Mouse (Mus musculus): ENCODE results near the gene Syt10. TPM values are rescaled to one million over a fixed set of nuclear protein-coding genes. Genes with fewer than 3 reads are reported as not detected.

The Syt10 gene
- total and polyA plus RNA-seq, 2 experiments: not detected

- no peak for DNase-seq (ENCODE audit: extremely low read depth, low read depth, low spot score)
Observed at GRCm38 (mm10) chr15:89733611-89734010, 108.0 kb downstream of the Syt10 start.

More at GRCm38 (mm10) chr15:89733611-89734010, 108.0 kb downstream of the Syt10 start:
- H3K4me1 ChIP-seq (ENCODE audit: control insufficient read depth, insufficient read depth, low read length): no peaks in the 10 kb centered on the region
- 79% methylated on average over 3 of the region's 3 CpGs for WGBS
- no peak overlapping the region for H3K27ac ChIP-seq (replicated peaks; ENCODE audit: insufficient read depth, low read depth, low read length)
- TF ChIP-seq POLR2A (IDR thresholded peaks at IDR 0.05; ENCODE audit: extremely low read depth, insufficient read depth, low read length): no peak
- no peak for TF ChIP-seq CTCF (IDR thresholded peaks at IDR 0.05; ENCODE audit: low read depth, low read length)
- H3K79me2 ChIP-seq (ENCODE audit: control insufficient read depth, insufficient read depth, low read length): no peaks in the 10 kb centered on the region
- no peaks in the 10 kb centered on the region for H3K36me3 ChIP-seq (ENCODE audit: control insufficient read depth, insufficient read depth, low read length)
- H3K4me3 ChIP-seq (ENCODE audit: insufficient read depth, low read depth, low read length): no peak overlapping the region
- no peak overlapping the region for H3K9ac ChIP-seq (ENCODE audit: low read depth, low read length)
- no peaks in the 10 kb centered on the region for H3K27me3 ChIP-seq (ENCODE audit: control insufficient read depth, insufficient read depth, low read length)

Other genes with a start within 250 kb of the Syt10 start
- 1.4 and 1.7 TPM in 2 replicates for gene Rabl2, start 249.9 kb downstream of the Syt10 start, total RNA-seq (2014; rRNA removed)
- gene Rabl2, start 249.9 kb downstream of the Syt10 start, polyA plus RNA-seq (2012; rRNA removed): 3.6 and 4.0 TPM in 2 replicates